Mouse (Mus musculus) embryonic facial prominence, embryonic 15.5 days (tissue): Measurements from ENCODE around the gene Gfy. TPM values are rescaled to one million over a fixed set of nuclear protein-coding genes. Genes with fewer than 3 reads are reported as not detected.
A peak's percentile ranks its signal among the peaks of the same experiment; 100 is the strongest.

Source experiments
- microRNA-seq: library from miRNA; unstranded; fragments of <30 nt; microRNA quantifications from one replicate; pipeline ENCODE4, GENCODE M21; 2016; ENCODE audit warnings: borderline number of aligned reads
- polyA plus RNA-seq: library from polyadenylated mRNA; unstranded; fragments of >200 nt; fragmentation: Nextera tagmentation; extraction: Ambion mirVana; gene quantifications from 2 replicates; pipeline ENCODE4 v1.2.1, GENCODE M21; 2015

The Gfy gene
- polyA plus RNA-seq, 1 experiment from 2014 or later: 13.4 TPM

Small RNA genes within 50 kb of the gene (microRNA-seq; reads per million reads assigned to microRNA genes)
- gene Mir5121 (10.7 reads per million, percentile 30 among the genes with 10 or more reads in this experiment), gene Mir7055 (not detected)

Other genes with a start within 250 kb of the Gfy start
- gene Tsks, start 236.4 kb downstream of the Gfy start, polyA plus RNA-seq: 0.23 TPM in 1 of 2 replicates, not detected in the other
- gene Cpt1c, start 204.7 kb downstream of the Gfy start, polyA plus RNA-seq: 30.0 and 35.8 TPM in 2 replicates
- gene Prmt1, start 193.0 kb downstream of the Gfy start, polyA plus RNA-seq: 455 and 479 TPM in 2 replicates
- gene Irf3, start 181.9 kb downstream of the Gfy start, polyA plus RNA-seq: 109 and 110 TPM in 2 replicates
- gene Bcl2l12, start 180.9 kb downstream of the Gfy start, polyA plus RNA-seq: 59.1 and 67.7 TPM in 2 replicates
- 40.7 and 41.9 TPM in 2 replicates for gene Scaf1, start 163.2 kb downstream of the Gfy start, polyA plus RNA-seq
- 41.3 and 47.6 TPM in 2 replicates for gene Rras, start 161.6 kb downstream of the Gfy start, polyA plus RNA-seq
- 11.9 and 12.1 TPM in 2 replicates for gene Prr12, start 126.7 kb downstream of the Gfy start, polyA plus RNA-seq
- 68.5 and 73.6 TPM in 2 replicates for gene Nosip, start 117.1 kb downstream of the Gfy start, polyA plus RNA-seq
- 26.0 and 26.9 TPM in 2 replicates for gene Prrg2, start 116.9 kb downstream of the Gfy start, polyA plus RNA-seq
- 520 and 531 TPM in 2 replicates for gene Rcn3, start 87.3 kb downstream of the Gfy start, polyA plus RNA-seq
- gene Fcgrt, start 75.7 kb downstream of the Gfy start, polyA plus RNA-seq: 126 and 135 TPM in 2 replicates
- gene Rps11, start 55.1 kb downstream of the Gfy start, polyA plus RNA-seq: 1,509 and 1,523 TPM in 2 replicates
- gene Rpl13a, start 50.8 kb downstream of the Gfy start, polyA plus RNA-seq: 1,369 and 1,440 TPM in 2 replicates
- gene Gm45713, start 43.3 kb downstream of the Gfy start, polyA plus RNA-seq: 0.12 and 0.37 TPM in 2 replicates
- gene Flt3l, start 43.1 kb downstream of the Gfy start, polyA plus RNA-seq: 2.6 and 3.4 TPM in 2 replicates
- gene Pih1d1, start 25.3 kb downstream of the Gfy start, polyA plus RNA-seq: 81.2 and 87.5 TPM in 2 replicates
- 43.7 and 47.1 TPM in 2 replicates for gene Aldh16a1, start 25.0 kb downstream of the Gfy start, polyA plus RNA-seq
- 0.33 and 0.39 TPM in 2 replicates for gene Slc17a7, start 15.6 kb downstream of the Gfy start, polyA plus RNA-seq
- not detected in 2 replicates for gene Pth2, start 1.4 kb upstream of the Gfy start, polyA plus RNA-seq
- 1.00 and 1.1 TPM in 2 replicates for gene Ccdc155, start 25.3 kb upstream of the Gfy start, polyA plus RNA-seq
- gene Dkkl1, start 32.6 kb upstream of the Gfy start, polyA plus RNA-seq: 30.7 and 38.5 TPM in 2 replicates
- 141 and 148 TPM in 2 replicates for gene Tead2, start 36.2 kb upstream of the Gfy start, polyA plus RNA-seq
- gene Cd37, start 59.5 kb upstream of the Gfy start, polyA plus RNA-seq: 4.8 and 4.9 TPM in 2 replicates
- 0.13 and 0.27 TPM in 2 replicates for gene Slc6a16, start 61.5 kb upstream of the Gfy start, polyA plus RNA-seq
- gene Slc6a21, start 97.9 kb upstream of the Gfy start, polyA plus RNA-seq: not detected in 2 replicates
- gene Trpm4, start 154.2 kb upstream of the Gfy start, polyA plus RNA-seq: 21.9 and 23.9 TPM in 2 replicates
- gene Hrc, start 155.7 kb upstream of the Gfy start, polyA plus RNA-seq: 8.7 and 10.6 TPM in 2 replicates
- 8.5 and 10.1 TPM in 2 replicates for gene Ppfia3, start 187.4 kb upstream of the Gfy start, polyA plus RNA-seq
- gene Lin7b, start 191.0 kb upstream of the Gfy start, polyA plus RNA-seq: 3.8 and 4.0 TPM in 2 replicates
- 212 and 214 TPM in 2 replicates for gene Snrnp70, start 216.2 kb upstream of the Gfy start, polyA plus RNA-seq
- 0.22 and 0.36 TPM in 2 replicates for gene Kcna7, start 226.1 kb upstream of the Gfy start, polyA plus RNA-seq
- gene Ntf5, start 234.1 kb upstream of the Gfy start, polyA plus RNA-seq: 3.7 and 4.9 TPM in 2 replicates
- gene Lhb, start 241.3 kb upstream of the Gfy start, polyA plus RNA-seq: 2.0 and 4.8 TPM in 2 replicates